In the genomic region with DNA sequence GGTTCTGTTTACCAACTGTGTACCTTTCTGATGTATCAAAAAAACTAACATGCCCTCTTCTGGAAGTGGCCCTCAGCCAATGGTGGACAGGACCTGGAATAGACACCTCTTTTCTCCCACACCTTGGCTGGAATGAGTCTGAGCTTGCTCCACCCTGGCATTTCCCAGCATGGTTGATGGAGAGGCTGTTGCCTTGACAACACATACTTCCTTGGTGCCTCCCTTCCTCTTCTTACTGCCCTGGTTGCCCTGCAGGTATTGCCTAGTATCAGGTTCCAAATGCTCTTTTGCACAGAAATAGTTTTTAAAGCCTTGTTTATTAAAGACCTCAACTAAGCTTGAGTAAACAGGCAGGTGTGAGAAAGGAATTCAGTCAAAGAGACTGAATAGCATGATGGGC, we compare ENCODE assay signal across 24 mouse cellular contexts. TPM values are rescaled to one million over a fixed set of nuclear protein-coding genes. Genes with fewer than 3 reads are reported as not detected.
"Had no signal": no experiment of that assay in that cellular context is flagged by ENCODE, and none has a peak within 500 bp of the region (broad histone marks: within the 10 kb centered on the region; RNA-seq: fewer than 3 reads in every experiment).

No protein-coding gene starts in this region.

- H3K27me3 ChIP-seq: limb, embryonic 13.5 days; midbrain, embryonic 15.5 days; neural tube, embryonic 12.5 days; neural tube, embryonic 15.5 days had no signal

- ATAC-seq: liver, embryonic 12.5 days; midbrain, embryonic 15.5 days had no signal

- DNase-seq: kidney, adult 2 months; kidney, postnatal 25 days; layer of hippocampus, adult 9-11 months; liver; lung, embryonic 14.5 days; right cerebral cortex, adult 18-20 months; right cerebral cortex, postnatal 14 days; right cerebral cortex, postnatal 4 days; thymus, adult 2 months; thymus, postnatal 14 days; thymus, postnatal 4 days had no signal

- H3K9ac ChIP-seq: limb, embryonic 13.5 days; liver, embryonic 12.5 days; liver, embryonic 15.5 days; lung, embryonic 14.5 days; midbrain, embryonic 12.5 days; midbrain, embryonic 15.5 days; neural tube, embryonic 12.5 days; neural tube, embryonic 15.5 days had no signal

- H3K36me3 ChIP-seq: limb, embryonic 10.5 days; limb, embryonic 13.5 days; liver, embryonic 12.5 days; liver, embryonic 15.5 days; midbrain, embryonic 12.5 days; midbrain, embryonic 15.5 days; neural tube, embryonic 12.5 days; neural tube, embryonic 15.5 days had no signal

- H3K9me3 ChIP-seq: limb, embryonic 13.5 days; liver, embryonic 12.5 days; liver, embryonic 15.5 days; midbrain, embryonic 12.5 days; midbrain, embryonic 15.5 days; neural tube, embryonic 12.5 days; neural tube, embryonic 15.5 days had no signal

- H3K4me2 ChIP-seq: limb, embryonic 13.5 days; liver, embryonic 12.5 days; liver, embryonic 15.5 days; lung, embryonic 14.5 days; midbrain, embryonic 12.5 days; midbrain, embryonic 15.5 days; neural tube, embryonic 12.5 days; neural tube, embryonic 15.5 days had no signal

- H3K27ac ChIP-seq: kidney, postnatal 0 days; layer of hippocampus, adult 2 months; limb, embryonic 10.5 days; limb, embryonic 13.5 days; liver, embryonic 12.5 days; liver, embryonic 15.5 days; macrophage; midbrain, embryonic 12.5 days; midbrain, embryonic 15.5 days; neural tube, embryonic 12.5 days; neural tube, embryonic 15.5 days; stomach, postnatal 0 days had no signal

- H3K4me3 ChIP-seq: layer of hippocampus, adult 2 months; limb, embryonic 10.5 days; limb, embryonic 13.5 days; liver, embryonic 12.5 days; liver, embryonic 15.5 days; midbrain, embryonic 12.5 days; midbrain, embryonic 15.5 days; neural tube, embryonic 12.5 days; neural tube, embryonic 15.5 days had no signal

RNA-seq across cellular contexts. Expression of gene Apol7a, which starts 58.3 kb away (rescaled TPM):
- polyA plus RNA-seq: kidney, adult 2 months; kidney, embryonic 14.5 days; limb, embryonic 10.5 days; limb, embryonic 13.5 days; lung, embryonic 14.5 days; macrophage; midbrain, embryonic 12.5 days; midbrain, embryonic 15.5 days; neural tube, embryonic 12.5 days; neural tube, embryonic 15.5 days had no signal
